Mouse (Mus musculus): ENCODE measurements at regions not wholly inside any gene's neighbourhood (a gene's known extent, or its start where the extent isn't known, plus 50 kb on each side); places are given as distances from the start of the nearest gene placed in this dataset.

DNA sequence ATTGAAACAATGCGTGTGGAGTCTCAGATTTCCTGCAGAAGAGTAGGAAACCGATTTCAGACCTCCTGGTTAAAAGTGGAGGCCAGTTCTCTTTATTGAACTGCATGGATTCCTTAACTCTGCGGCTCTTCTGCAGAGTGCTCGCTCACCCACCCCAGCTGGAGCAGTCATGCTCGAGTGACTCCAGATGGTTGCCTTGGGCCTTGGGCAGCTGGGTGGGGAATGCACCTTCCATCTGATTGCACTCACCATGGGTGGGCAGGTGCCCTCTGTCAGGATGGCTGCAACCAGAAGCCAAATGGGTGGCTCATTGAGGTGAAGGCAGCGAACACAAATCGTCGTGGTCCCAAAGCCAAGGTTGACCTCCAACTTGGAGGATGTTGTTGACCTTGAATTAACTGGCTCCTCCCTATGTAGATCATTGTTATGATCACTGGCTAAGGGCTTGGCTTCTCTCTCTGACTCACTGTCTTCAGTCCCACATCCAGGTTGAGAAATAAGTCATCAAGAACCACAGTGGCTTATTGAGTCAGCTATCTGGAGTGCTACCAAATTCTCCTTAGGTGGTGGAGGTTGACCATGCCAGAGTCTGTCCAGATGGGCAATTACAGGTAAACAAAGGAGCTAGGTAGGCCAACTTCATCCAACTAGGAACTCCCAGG lies 543.1 kb upstream of the Pbx1 start:
- POLR2A ChIA-PET, result interaction anchor here (0.7 to 0.9 kb wide), 2 partner anchors 14 to 522 kb away, joined by 3 read pairs; no protein-coding TSS in a partner anchor

DNA sequence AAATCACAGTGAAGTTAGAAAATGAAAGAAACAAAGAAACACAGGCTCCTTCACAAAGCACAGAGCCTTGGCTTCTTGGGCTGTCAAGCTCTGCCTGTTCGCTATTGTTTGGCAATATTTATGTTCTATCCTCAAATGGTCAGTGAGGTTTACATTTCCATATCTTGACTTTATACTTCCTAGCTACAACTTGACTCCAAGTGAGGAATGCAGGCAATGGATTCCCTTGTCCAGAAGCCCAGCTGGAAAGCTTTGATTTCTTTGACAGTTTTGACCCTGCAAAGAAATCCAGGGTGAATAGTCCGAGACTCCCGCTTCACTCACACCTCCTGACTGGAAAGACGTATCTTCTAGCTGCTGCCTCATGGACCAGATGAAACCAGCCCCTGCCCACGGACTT lies 537.3 kb upstream of the Pbx1 start:
- ATAC-seq (no peak), DNase-seq (ENCODE audit: low read depth, low spot score) (no peak)
- CTCF ChIA-PET, result interaction anchor here (1.2 to 1.3 kb wide), 2 partner anchors 32 to 152 kb away, joined by 3 read pairs; no protein-coding TSS in a partner anchor
- POLR2A ChIA-PET, result no interaction called here
- in situ Hi-C loops (cut with MboI; ENCODE audit: low pct_unique_long_range_greater_than_20kb), result no loop called here
- H3K27me3 ChIP-seq, result peaks cover 2% of the 10 kb centered on the region
- no peak for TF ChIP-seq CTCF (IDR thresholded peaks at IDR 0.05)

More for the DNA sequence above, 543.1 kb upstream of the Pbx1 start:
- peak; percentile 28 for DNase-seq (ENCODE audit: low read depth, low spot score)
- peak; percentile 82 for ATAC-seq
- in situ Hi-C loops (cut with MboI; ENCODE audit: low pct_unique_long_range_greater_than_20kb), result no loop called here
- CTCF ChIA-PET, result no interaction called here
- peaks cover 3% of the 10 kb centered on the region for H3K27me3 ChIP-seq
- TF ChIP-seq CTCF (IDR thresholded peaks at IDR 0.05), result no peak

DNA sequence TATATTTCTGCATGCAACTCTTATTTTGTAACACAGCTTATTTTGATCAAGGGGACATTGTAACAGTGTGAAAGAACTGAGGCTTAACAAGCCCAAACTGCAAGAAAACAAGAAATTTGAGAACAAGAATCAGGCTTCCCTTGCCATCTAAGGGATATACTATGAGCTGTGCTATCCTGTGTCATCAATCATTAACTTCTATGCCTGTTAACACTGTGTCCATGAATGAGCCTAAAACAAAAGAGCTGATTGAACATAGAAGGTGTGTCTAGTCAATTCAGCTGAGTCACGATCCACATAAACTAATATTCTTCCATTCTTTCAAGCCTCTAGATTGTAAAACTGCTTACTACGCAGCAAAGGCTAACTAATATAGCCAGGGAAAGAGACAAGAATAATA lies 535.3 kb upstream of the Pbx1 start:
- no peak for TF ChIP-seq CTCF (IDR thresholded peaks at IDR 0.05)
- POLR2A ChIA-PET, result interaction anchor here (1.2 kb wide), 1 partner anchor 10 kb away, joined by 4 read pairs; no protein-coding TSS in a partner anchor
- no peak for ATAC-seq

DNA sequence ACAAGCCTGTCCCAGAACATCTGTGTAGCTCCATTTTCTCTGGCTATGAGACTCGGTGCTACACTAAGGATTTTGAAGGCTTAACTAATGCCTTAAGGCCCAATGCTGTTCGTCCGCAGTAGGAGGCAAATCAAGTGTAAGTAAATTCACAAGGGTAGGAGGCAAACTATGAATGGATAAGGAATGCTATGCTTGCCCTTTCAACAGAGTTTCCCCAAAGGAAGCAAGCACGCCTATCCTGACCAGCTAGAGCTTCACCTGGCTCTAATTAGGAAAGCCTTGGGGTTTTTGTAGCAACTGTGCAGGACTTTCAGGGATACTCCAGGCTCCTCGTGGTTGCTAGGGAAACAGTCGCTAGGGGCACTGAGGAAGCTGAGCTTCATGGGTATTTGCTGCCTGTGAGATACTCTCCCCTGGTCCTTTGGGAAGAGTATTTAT lies 532.4 kb upstream of the Pbx1 start:
- ChIA-PET CTCF (no interaction called here), POLR2A (no interaction called here)
- no peak for TF ChIP-seq CTCF (IDR thresholded peaks at IDR 0.05)
- in situ Hi-C loops (cut with MboI; ENCODE audit: low pct_unique_long_range_greater_than_20kb), result no loop called here
- DNase-seq (ENCODE audit: low read depth, low spot score), result no peak
- no peak for ATAC-seq
- no peaks in the 10 kb centered on the region for H3K27me3 ChIP-seq

More for the DNA sequence above, 535.3 kb upstream of the Pbx1 start:
- CTCF ChIA-PET, result interaction anchor here (0.6 to 0.8 kb wide), 3 partner anchors 23 to 90 kb away, joined by 3 read pairs; no protein-coding TSS in a partner anchor
- H3K27me3 ChIP-seq, result no peaks in the 10 kb centered on the region
- no peak for DNase-seq (ENCODE audit: low read depth, low spot score)
- in situ Hi-C loops (cut with MboI; ENCODE audit: low pct_unique_long_range_greater_than_20kb), result no loop called here

DNA sequence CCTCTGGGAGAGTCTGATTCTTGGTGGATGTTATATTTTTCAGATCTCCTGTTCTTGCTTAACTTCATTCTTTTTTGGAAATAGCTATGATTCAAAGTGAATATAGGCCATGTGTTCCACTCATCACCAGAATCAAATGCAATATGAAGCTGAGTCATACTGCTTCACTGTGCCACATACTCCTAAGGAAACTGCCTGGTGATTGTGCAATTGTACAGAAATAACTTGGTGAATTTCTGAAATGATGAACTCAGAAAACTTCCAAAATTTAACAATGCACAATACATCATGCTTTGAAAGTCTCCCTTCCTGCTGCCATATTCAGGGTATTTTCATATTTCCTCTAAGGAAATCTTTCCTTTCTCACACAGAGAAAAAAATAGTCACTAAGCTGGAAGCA lies 518.9 kb upstream of the Pbx1 start:
- no peak for DNase-seq (ENCODE audit: low read depth, low spot score)
- no peak for TF ChIP-seq CTCF (IDR thresholded peaks at IDR 0.05)
- in situ Hi-C loops (cut with MboI; ENCODE audit: low pct_unique_long_range_greater_than_20kb), result no loop called here

DNA sequence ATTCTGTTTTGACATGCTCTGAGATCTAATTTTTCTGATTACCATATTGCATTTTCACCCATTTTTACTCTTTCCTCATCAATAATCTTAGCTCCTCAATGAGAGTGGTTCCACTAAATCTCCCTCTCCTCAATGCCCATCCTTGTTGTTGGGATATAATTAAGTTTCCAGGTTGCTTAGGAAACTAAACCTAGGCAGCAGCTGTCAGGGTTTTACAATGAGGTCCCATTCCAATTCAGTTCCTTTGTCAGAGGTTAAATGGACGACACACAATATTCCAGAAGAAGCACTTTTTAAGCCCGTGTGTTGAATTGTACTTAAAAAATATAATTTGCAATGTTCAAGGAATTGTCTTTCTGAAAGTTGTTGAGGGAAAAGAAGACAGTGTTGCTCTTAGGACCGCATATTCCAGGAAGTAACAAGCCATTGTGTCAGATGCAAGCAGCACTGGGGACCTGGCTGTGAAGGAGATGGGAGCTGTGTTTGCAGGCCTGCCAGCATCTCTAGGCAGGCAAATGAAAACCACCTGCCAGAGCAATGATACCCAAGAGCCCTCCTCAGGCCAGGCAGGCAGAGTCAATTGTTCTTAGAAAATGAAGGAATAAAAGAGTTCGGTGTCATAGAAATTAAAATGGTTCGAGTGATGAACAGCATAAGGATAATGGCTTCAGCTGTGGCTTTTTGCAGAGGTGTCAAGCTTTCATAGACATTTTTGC lies 492.2 kb upstream of the Pbx1 start:
- ATAC-seq, result no peak
- DNase-seq (ENCODE audit: low read depth, low spot score), result no peak
- no peak for TF ChIP-seq CTCF (IDR thresholded peaks at IDR 0.05)
- CTCF ChIA-PET, result no interaction called here
- H3K27me3 ChIP-seq, result peaks cover 16% of the 10 kb centered on the region
- in situ Hi-C loops (cut with MboI; ENCODE audit: low pct_unique_long_range_greater_than_20kb), result no loop called here
- POLR2A ChIA-PET, result no interaction called here

More for the DNA sequence above, 518.9 kb upstream of the Pbx1 start:
- ChIA-PET CTCF (no interaction called here), POLR2A (no interaction called here)
- no peak for ATAC-seq
- peaks cover 8% of the 10 kb centered on the region for H3K27me3 ChIP-seq

DNA sequence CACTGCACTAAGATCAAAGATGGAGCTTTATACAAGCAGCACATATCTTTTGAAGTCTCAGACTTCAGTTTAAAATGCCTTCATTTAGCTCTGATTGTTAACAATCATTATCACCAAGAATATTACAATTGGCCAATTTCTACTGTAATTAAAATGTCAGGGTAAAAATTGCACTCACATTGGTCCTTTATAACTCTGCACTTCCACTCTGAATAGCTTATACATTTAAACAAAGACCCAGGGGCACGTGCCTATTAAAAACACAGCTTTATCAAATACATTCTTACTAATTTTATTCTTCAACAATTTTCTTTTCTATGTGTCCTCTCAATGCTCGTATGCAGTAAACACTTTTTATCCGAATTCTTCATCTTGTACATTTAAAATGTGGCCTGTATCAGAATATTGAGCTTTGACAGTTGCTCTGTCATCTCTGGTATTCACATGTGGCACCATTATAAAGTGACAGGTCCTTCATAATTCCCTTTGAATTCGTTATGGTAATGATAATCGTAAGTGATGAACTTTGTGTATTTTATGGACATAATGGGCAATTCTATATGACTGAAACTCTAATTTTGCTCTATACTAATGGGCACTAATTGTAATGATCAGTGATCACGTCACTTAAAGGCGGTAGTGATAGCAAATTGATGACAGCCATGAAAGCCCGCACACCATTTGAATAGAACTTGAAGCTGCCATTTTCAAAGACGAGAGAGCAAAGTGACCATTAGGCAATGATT lies 486.4 kb upstream of the Pbx1 start:
- peaks cover 10% of the 10 kb centered on the region for H3K27me3 ChIP-seq
- DNase-seq (ENCODE audit: low read depth, low spot score), result no peak
- TF ChIP-seq CTCF (IDR thresholded peaks at IDR 0.05), result no peak
- ChIA-PET POLR2A (no interaction called here), CTCF (no interaction called here)
- no peak for ATAC-seq
- in situ Hi-C loops (cut with MboI; ENCODE audit: low pct_unique_long_range_greater_than_20kb), result no loop called here

DNA sequence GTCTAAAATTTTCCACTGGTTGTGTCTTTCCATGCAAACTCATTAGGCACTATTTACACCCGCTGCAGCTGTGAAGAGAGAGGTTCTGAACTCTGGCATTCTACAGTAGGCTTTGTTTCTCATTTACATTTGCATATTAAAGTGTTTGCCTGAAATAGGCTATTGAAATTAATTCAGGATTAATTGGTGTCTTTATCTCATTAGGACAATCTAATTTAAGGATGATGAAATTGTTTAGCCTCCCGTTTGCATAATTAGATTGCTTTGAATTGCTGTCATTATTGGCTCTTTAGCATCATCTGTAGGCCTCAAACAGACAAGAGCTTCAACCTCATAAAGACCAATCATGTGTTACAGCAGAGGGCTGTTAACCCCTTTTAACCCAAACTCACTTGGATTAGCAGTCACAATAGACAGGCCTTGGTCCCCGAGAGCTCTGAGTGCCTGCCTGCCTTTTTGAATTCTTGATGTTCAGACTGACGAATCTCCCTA lies 476.7 kb upstream of the Pbx1 start:
- no peaks in the 10 kb centered on the region for H3K27me3 ChIP-seq
- CTCF ChIA-PET, result no interaction called here
- TF ChIP-seq CTCF (IDR thresholded peaks at IDR 0.05), result no peak
- POLR2A ChIA-PET, result no interaction called here
- in situ Hi-C loops (cut with MboI; ENCODE audit: low pct_unique_long_range_greater_than_20kb), result no loop called here
- DNase-seq (ENCODE audit: low read depth, low spot score) (no peak), ATAC-seq (no peak)

DNA sequence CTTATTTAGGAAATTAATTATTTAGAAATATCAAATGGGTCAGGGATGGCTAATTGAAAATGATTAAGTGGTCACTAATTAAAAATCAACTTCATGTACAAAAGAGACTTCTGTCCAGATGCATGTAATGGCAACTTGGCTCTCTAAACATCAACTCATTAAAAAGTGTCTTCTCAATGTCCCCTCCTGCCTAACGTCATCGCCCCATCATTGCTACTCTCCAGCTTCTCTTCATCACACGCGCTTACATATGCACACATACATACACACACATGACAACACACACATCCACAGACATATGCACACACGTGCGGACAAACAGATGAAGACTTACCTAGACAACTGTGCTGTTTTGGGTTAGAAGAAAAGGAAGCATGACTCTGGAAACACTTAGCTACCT lies 476.1 kb upstream of the Pbx1 start:
- ChIA-PET POLR2A (no interaction called here), CTCF (no interaction called here)
- no peak for TF ChIP-seq CTCF (IDR thresholded peaks at IDR 0.05)
- DNase-seq (ENCODE audit: low read depth, low spot score) (no peak), ATAC-seq (no peak)
- in situ Hi-C loops (cut with MboI; ENCODE audit: low pct_unique_long_range_greater_than_20kb), result no loop called here
- H3K27me3 ChIP-seq, result no peaks in the 10 kb centered on the region

DNA sequence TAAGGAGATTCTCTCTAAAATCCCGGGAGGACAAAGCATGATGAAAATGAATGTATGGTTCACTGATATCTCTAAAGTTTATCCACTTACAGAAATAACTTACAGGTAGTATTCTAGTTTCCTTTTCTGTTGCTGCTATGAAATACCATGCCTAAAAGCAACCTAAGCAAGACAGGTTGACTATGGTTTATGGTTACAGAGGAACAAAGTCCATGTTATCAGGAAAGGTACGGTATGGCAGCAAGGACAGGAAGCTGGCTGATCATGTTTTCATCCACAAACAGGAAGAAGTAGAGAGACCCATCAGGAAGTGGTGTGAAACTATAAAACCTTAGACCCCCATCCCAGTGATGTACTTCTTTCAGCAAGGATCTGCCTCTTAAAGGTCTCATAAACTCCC lies 466.4 kb upstream of the Pbx1 start:
- in situ Hi-C loops (cut with MboI; ENCODE audit: low pct_unique_long_range_greater_than_20kb), result no loop called here
- no peaks in the 10 kb centered on the region for H3K27me3 ChIP-seq
- ChIA-PET CTCF (no interaction called here), POLR2A (no interaction called here)
- ATAC-seq (no peak), DNase-seq (ENCODE audit: low read depth, low spot score) (no peak)
- no peak for TF ChIP-seq CTCF (IDR thresholded peaks at IDR 0.05)

DNA sequence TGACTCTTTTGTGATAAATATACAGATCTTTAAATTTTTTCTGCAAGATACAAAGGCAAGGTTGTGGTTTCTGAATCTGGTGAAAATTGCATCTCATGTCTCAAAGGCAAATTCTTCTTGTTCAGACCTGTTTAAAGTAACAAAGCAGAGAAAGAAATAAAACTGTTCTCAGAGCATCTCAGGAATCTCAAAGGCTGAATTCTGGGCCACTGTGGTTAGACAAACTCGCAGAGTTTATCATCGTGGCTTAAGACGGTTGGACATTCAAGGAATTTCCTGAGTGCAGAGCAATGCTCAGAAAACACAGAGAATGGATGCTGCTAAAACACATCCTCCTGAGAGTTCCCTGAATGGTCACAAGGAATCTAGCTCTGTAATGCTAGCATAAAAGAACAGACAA lies 429.5 kb upstream of the Pbx1 start:
- H3K27me3 ChIP-seq, result no peaks in the 10 kb centered on the region
- ChIA-PET POLR2A (no interaction called here), CTCF (no interaction called here)
- in situ Hi-C loops (cut with MboI; ENCODE audit: low pct_unique_long_range_greater_than_20kb), result no loop called here
- no peak for TF ChIP-seq CTCF (IDR thresholded peaks at IDR 0.05)
- ATAC-seq (peak; percentile 98), DNase-seq (ENCODE audit: low read depth, low spot score) (peak; percentile 46)
